Mouse (Mus musculus): ENCODE data around the gene Rnd1. TPM values are rescaled to one million over a fixed set of nuclear protein-coding genes. Genes with fewer than 3 reads are reported as not detected.
A peak's percentile ranks its signal among the peaks of the same experiment; 100 is the strongest.

Rnd1 gene
- polyA plus RNA-seq (2012; rRNA removed): 3.4 and 4.4 TPM in 2 replicates

- H3K36me3 ChIP-seq (ENCODE audit: control insufficient read depth, insufficient read depth, low read length): no peaks in the 10 kb centered on the region
- H3K27ac ChIP-seq (ENCODE audit: insufficient read depth, low read length): no peak within 1 kb of the TSS
- TF ChIP-seq POLR2A (IDR thresholded peaks at IDR 0.05; ENCODE audit: low read depth, low read length) (peak; percentile 85), CTCF (IDR thresholded peaks at IDR 0.05; ENCODE audit: extremely low read depth, insufficient read depth, insufficient read length, insufficient replicate concordance) (no peak)
- H3K4me3 ChIP-seq (ENCODE audit: extremely low read depth, insufficient read depth, insufficient read length): peak within 1 kb of the TSS; percentile 57
- peak; percentile 26 to 55 for DNase-seq (ENCODE audit: low read depth in 1 of 2, low spot score in 2 of 2)
- WGBS: 1% methylated on average over 36 of the region's 37 CpGs
- H3K27me3 ChIP-seq (ENCODE audit: control insufficient read depth, insufficient read depth, low read length): no peaks in the 10 kb centered on the region; the same call in none of the 2 replicates
- peaks cover 5% of the 10 kb centered on the region; the same call in 1 of the 2 replicates for H3K4me1 ChIP-seq (ENCODE audit: control insufficient read depth, insufficient read depth, insufficient read length)
Measured at GRCm38 (mm10) chr15:98676940-98677728, at the start of gene Rnd1. TSS of gene Rnd1 (minus strand) at chr15:98677461.

- Histone ChIP-seq H3K36me3 (ENCODE audit: control insufficient read depth, insufficient read depth, low read length) (no peaks in the 10 kb centered on the region), H3K4me3 (ENCODE audit: extremely low read depth, insufficient read depth, insufficient read length) (no peak overlapping the region), H3K27ac (ENCODE audit: insufficient read depth, low read length) (no peak overlapping the region), H3K27me3 (ENCODE audit: control insufficient read depth, insufficient read depth, low read length) (0 out of 2 replicates have a peak, but pooled peaks cover 4% of the 10 kb centered on the region), H3K4me1 (ENCODE audit: control insufficient read depth, insufficient read depth, insufficient read length) (peaks cover 13% of the 10 kb centered on the region; the same call in 1 of the 2 replicates)
- WGBS: 88% methylated on average over 7 of the region's 7 CpGs
- no peak for TF ChIP-seq CTCF (IDR thresholded peaks at IDR 0.05; ENCODE audit: extremely low read depth, insufficient read depth, insufficient read length, insufficient replicate concordance)
- no peak for TF ChIP-seq POLR2A (IDR thresholded peaks at IDR 0.05; ENCODE audit: low read depth, low read length)
- DNase-seq (ENCODE audit: low read depth in 1 of 2, low spot score in 2 of 2): no peak
Measured at GRCm38 (mm10) chr15:98726746-98727145, 49.5 kb upstream of the Rnd1 start.

DNA sequence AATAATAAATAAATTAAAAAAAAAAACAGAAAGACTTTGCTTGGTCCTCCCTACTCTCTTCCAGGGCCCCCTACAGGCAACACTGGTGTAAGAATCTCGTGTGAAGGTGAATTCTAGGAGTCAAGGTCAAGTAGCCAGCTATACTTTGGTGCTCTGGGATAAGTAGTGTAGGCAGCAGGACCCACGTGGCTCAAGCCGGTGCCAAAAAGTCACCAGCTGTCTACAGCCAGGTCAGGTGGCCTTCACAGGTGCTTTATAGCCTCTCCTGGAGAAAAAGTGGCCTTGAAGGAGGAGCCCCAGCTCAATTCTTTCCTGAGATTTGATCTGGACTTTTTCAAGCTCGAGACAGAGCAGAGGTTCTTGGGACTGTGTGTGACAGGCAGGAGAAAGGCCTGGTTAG, 48.8 kb upstream of the Rnd1 start:
- H3K4me1 ChIP-seq (ENCODE audit: control insufficient read depth, insufficient read depth, insufficient read length): peaks cover 13% of the 10 kb centered on the region; the same call in 1 of the 2 replicates
- H3K36me3 ChIP-seq (ENCODE audit: control insufficient read depth, insufficient read depth, low read length): no peaks in the 10 kb centered on the region
- no peak overlapping the region for H3K4me3 ChIP-seq (ENCODE audit: extremely low read depth, insufficient read depth, insufficient read length)
- H3K27ac ChIP-seq (ENCODE audit: insufficient read depth, low read length): no peak overlapping the region
- 78% methylated on average over 4 of the region's 4 CpGs for WGBS
- no peak for TF ChIP-seq POLR2A (IDR thresholded peaks at IDR 0.05; ENCODE audit: low read depth, low read length)
- no peak for TF ChIP-seq CTCF (IDR thresholded peaks at IDR 0.05; ENCODE audit: extremely low read depth, insufficient read depth, insufficient read length, insufficient replicate concordance)
- DNase-seq (ENCODE audit: low read depth in 1 of 2, low spot score in 2 of 2): no peak
- peaks cover 6% of the 10 kb centered on the region for H3K27me3 ChIP-seq (ENCODE audit: control insufficient read depth, insufficient read depth, low read length)

DNA sequence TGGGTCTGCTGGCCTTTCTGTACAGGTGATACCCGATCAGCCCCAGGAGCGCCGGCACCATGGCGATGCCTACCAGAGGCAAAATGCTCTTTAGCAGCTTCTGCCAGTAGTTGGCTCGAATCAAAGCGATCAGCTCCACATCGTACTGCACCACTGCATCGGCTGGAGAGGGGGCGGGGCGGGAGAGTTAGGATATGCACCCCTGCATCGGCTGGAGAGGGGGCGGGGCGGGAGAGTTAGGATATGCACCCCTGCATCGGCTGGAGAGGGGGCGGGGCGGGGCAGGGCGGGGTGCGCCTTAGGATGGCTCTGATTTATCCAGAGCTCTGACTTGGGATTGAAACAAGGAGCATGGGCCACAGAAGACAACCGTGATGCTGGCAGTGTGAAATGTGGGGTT, 47.2 kb upstream of the Rnd1 start:
- Histone ChIP-seq H3K4me1 (ENCODE audit: control insufficient read depth, insufficient read depth, insufficient read length) (peaks cover 13% of the 10 kb centered on the region; the same call in 1 of the 2 replicates), H3K27ac (ENCODE audit: insufficient read depth, low read length) (no peak overlapping the region), H3K27me3 (ENCODE audit: control insufficient read depth, insufficient read depth, low read length) (peaks cover 6% of the 10 kb centered on the region), H3K4me3 (ENCODE audit: extremely low read depth, insufficient read depth, insufficient read length) (no peak overlapping the region), H3K36me3 (ENCODE audit: control insufficient read depth, insufficient read depth, low read length) (no peaks in the 10 kb centered on the region)
- no peak for TF ChIP-seq CTCF (IDR thresholded peaks at IDR 0.05; ENCODE audit: extremely low read depth, insufficient read depth, insufficient read length, insufficient replicate concordance)
- TF ChIP-seq POLR2A (IDR thresholded peaks at IDR 0.05; ENCODE audit: low read depth, low read length): no peak
- DNase-seq (ENCODE audit: low read depth in 1 of 2, low spot score in 2 of 2): no peak
- WGBS: 58% methylated on average over 19 of the region's 19 CpGs

- Histone ChIP-seq H3K4me1 (ENCODE audit: control insufficient read depth, insufficient read depth, insufficient read length) (peaks cover 3% of the 10 kb centered on the region; the same call in 1 of the 2 replicates), H3K4me3 (ENCODE audit: extremely low read depth, insufficient read depth, insufficient read length) (no peak overlapping the region), H3K27ac (ENCODE audit: insufficient read depth, low read length) (no peak overlapping the region), H3K36me3 (ENCODE audit: control insufficient read depth, insufficient read depth, low read length) (no peaks in the 10 kb centered on the region), H3K27me3 (ENCODE audit: control insufficient read depth, insufficient read depth, low read length) (peaks cover 6% of the 10 kb centered on the region)
- no peak for DNase-seq (ENCODE audit: low read depth in 1 of 2, low spot score in 2 of 2)
- TF ChIP-seq POLR2A (IDR thresholded peaks at IDR 0.05; ENCODE audit: low read depth, low read length) (no peak), CTCF (IDR thresholded peaks at IDR 0.05; ENCODE audit: extremely low read depth, insufficient read depth, insufficient read length, insufficient replicate concordance) (no peak)
- 13% methylated on average over 14 of the region's 14 CpGs for WGBS
Measured at GRCm38 (mm10) chr15:98722854-98723253, 45.6 kb upstream of the Rnd1 start.

- no peaks in the 10 kb centered on the region for H3K36me3 ChIP-seq (ENCODE audit: control insufficient read depth, insufficient read depth, low read length)
- no peak for DNase-seq (ENCODE audit: low read depth in 1 of 2, low spot score in 2 of 2)
- peaks cover 3% of the 10 kb centered on the region; the same call in 1 of the 2 replicates for H3K4me1 ChIP-seq (ENCODE audit: control insufficient read depth, insufficient read depth, insufficient read length)
- H3K27ac ChIP-seq (ENCODE audit: insufficient read depth, low read length): no peak overlapping the region
- WGBS: 87% methylated on average over 8 of the region's 8 CpGs
- H3K4me3 ChIP-seq (ENCODE audit: extremely low read depth, insufficient read depth, insufficient read length): no peak overlapping the region
- H3K27me3 ChIP-seq (ENCODE audit: control insufficient read depth, insufficient read depth, low read length): peaks cover 6% of the 10 kb centered on the region
- no peak for TF ChIP-seq CTCF (IDR thresholded peaks at IDR 0.05; ENCODE audit: extremely low read depth, insufficient read depth, insufficient read length, insufficient replicate concordance)
- no peak for TF ChIP-seq POLR2A (IDR thresholded peaks at IDR 0.05; ENCODE audit: low read depth, low read length)
Measured at GRCm38 (mm10) chr15:98722191-98722590, 44.9 kb upstream of the Rnd1 start.

GRCm38 (mm10) chr15:98717301-98717700, 40.0 kb upstream of the Rnd1 start:
- Histone ChIP-seq H3K27ac (ENCODE audit: insufficient read depth, low read length) (no peak overlapping the region), H3K4me1 (ENCODE audit: control insufficient read depth, insufficient read depth, insufficient read length) (no peaks in the 10 kb centered on the region), H3K4me3 (ENCODE audit: extremely low read depth, insufficient read depth, insufficient read length) (no peak overlapping the region), H3K36me3 (ENCODE audit: control insufficient read depth, insufficient read depth, low read length) (no peaks in the 10 kb centered on the region), H3K27me3 (ENCODE audit: control insufficient read depth, insufficient read depth, low read length) (peaks cover 2% of the 10 kb centered on the region)
- 76% methylated on average over 16 of the region's 16 CpGs for WGBS
- DNase-seq (ENCODE audit: low read depth in 1 of 2, low spot score in 2 of 2): no peak
- TF ChIP-seq CTCF (IDR thresholded peaks at IDR 0.05; ENCODE audit: extremely low read depth, insufficient read depth, insufficient read length, insufficient replicate concordance) (no peak), POLR2A (IDR thresholded peaks at IDR 0.05; ENCODE audit: low read depth, low read length) (no peak)
